Mouse (Mus musculus): Measurements from ENCODE around the gene Hsf4. TPM values are rescaled to one million over a fixed set of nuclear protein-coding genes. Genes with fewer than 3 reads are reported as not detected.
"Not testable (repeated sequence)": the region's sequence is repeated elsewhere in the genome, so short reads cannot be mapped to it uniquely, and the experiment has no call there.

Hsf4 gene
- 10 to 100 TPM; 17.2 to 17.5 TPM for total RNA-seq (2021)
- long read RNA-seq, experiment 1, transcript Hsf4-201 (13 exons, 1,739 nt), result major isoform, 14 of 19 reads
- long read RNA-seq, experiment 1, partial matches to known transcripts, result 0 of 19 reads
- long read RNA-seq, experiment 1, other reads (novel, unspliced or antisense), result 5 of 19 reads
- long read RNA-seq, experiment 2, transcript Hsf4-201 (13 exons, 1,739 nt), result major isoform, 12 of 25 reads
- long read RNA-seq, experiment 2, partial matches to known transcripts, result 1 of 25 reads
- long read RNA-seq, experiment 2, other reads (novel, unspliced or antisense), result 10 of 25 reads

- intact Hi-C loops (cut with DNase I), result no loop called here
- no peak for TF ChIP-seq CTCF (IDR thresholded peaks at IDR 0.05)
- DNase-seq (ENCODE audit: extremely low spot score in 1 of 2, low spot score in 2 of 2), result peak; percentile 65 to 67
- peak within 1 kb of the TSS; percentile 61 for H3K4me3 ChIP-seq
- peak within 1 kb of the TSS; percentile 92 for H3K27ac ChIP-seq
Observed at GRCm38 (mm10) chr8:105269461-105269947, at the start of gene Hsf4. Gene Hsf4, plus strand, starts transcription at chr8:105269801.

GRCm38 (mm10) chr8:105223850-105224249 is 45.8 kb upstream of the Hsf4 start:
- intact Hi-C loops (cut with DNase I), result loop anchor here (5.0 kb wide), 1 partner anchor 52 kb away; the partner anchor contains the start of gene Cbfb
- Histone ChIP-seq H3K27ac (peak overlapping the region; percentile 71; the same call in 1 of the 2 replicates), H3K4me3 (no peak overlapping the region)
- TF ChIP-seq CTCF (IDR thresholded peaks at IDR 0.05), result no peak
- DNase-seq (ENCODE audit: extremely low spot score in 1 of 2, low spot score in 2 of 2), result no peak

GRCm38 (mm10) chr8:105224413-105225271 is 45.0 kb upstream of the Hsf4 start, which contains the start of gene D230025D16Rik:
Gene D230025D16Rik, plus strand, starts transcription at chr8:105225145.
- Histone ChIP-seq H3K4me3 (peak within 1 kb of the TSS; percentile 93), H3K27ac (peak within 1 kb of the TSS; percentile 83)
- DNase-seq (ENCODE audit: extremely low spot score in 1 of 2, low spot score in 2 of 2), result peak; percentile 94 to 95
- intact Hi-C loops (cut with DNase I), result loop anchor here (5.0 kb wide), 1 partner anchor 52 kb away; the partner anchor contains the start of gene Cbfb
- TF ChIP-seq CTCF (IDR thresholded peaks at IDR 0.05), result no peak

- intact Hi-C loops (cut with DNase I), result no loop called here
Observed at GRCm38 (mm10) chr8:105225272-105225593, 44.4 kb upstream of the Hsf4 start.

GRCm38 (mm10) chr8:105225917-105226316 is 43.7 kb upstream of the Hsf4 start:
- DNase-seq (ENCODE audit: extremely low spot score in 1 of 2, low spot score in 2 of 2), result no peak
- intact Hi-C loops (cut with DNase I), result no loop called here
- Histone ChIP-seq H3K27ac (no peak overlapping the region), H3K4me3 (peak overlapping the region; percentile 93)
- no peak for TF ChIP-seq CTCF (IDR thresholded peaks at IDR 0.05)

More at GRCm38 (mm10) chr8:105225272-105225593, 44.4 kb upstream of the Hsf4 start:
- Histone ChIP-seq H3K4me3 (peak overlapping the region; percentile 93), H3K27ac (peak overlapping the region; percentile 83)
- DNase-seq (ENCODE audit: extremely low spot score in 1 of 2, low spot score in 2 of 2), result no peak
- TF ChIP-seq CTCF (IDR thresholded peaks at IDR 0.05), result no peak

GRCm38 (mm10) chr8:105231503-105232320 is 37.9 kb upstream of the Hsf4 start:
- no peak for TF ChIP-seq CTCF (IDR thresholded peaks at IDR 0.05)
- no peak overlapping the region for H3K27ac ChIP-seq
- intact Hi-C loops (cut with DNase I), result no loop called here
- no peak overlapping the region for H3K4me3 ChIP-seq
- DNase-seq (ENCODE audit: extremely low spot score in 1 of 2, low spot score in 2 of 2), result no peak

GRCm38 (mm10) chr8:105232321-105232693 is 37.3 kb upstream of the Hsf4 start:
- intact Hi-C loops (cut with DNase I); DNase-seq (ENCODE audit: extremely low spot score in 1 of 2, low spot score in 2 of 2); H3K4me3 ChIP-seq; H3K27ac ChIP-seq: not testable (repeated sequence)

GRCm38 (mm10) chr8:105233126-105233935 is 36.3 kb upstream of the Hsf4 start:
- intact Hi-C loops (cut with DNase I), result no loop called here
- H3K27ac ChIP-seq, result no peak overlapping the region
- TF ChIP-seq CTCF (IDR thresholded peaks at IDR 0.05), result no peak
- no peak for DNase-seq (ENCODE audit: extremely low spot score in 1 of 2, low spot score in 2 of 2)
- H3K4me3 ChIP-seq, result no peak overlapping the region

- H3K27ac ChIP-seq, result no peak overlapping the region
- H3K4me3 ChIP-seq, result no peak overlapping the region
- DNase-seq (ENCODE audit: extremely low spot score in 1 of 2, low spot score in 2 of 2), result no peak
- no peak for TF ChIP-seq CTCF (IDR thresholded peaks at IDR 0.05)
- intact Hi-C loops (cut with DNase I), result no loop called here
Observed at GRCm38 (mm10) chr8:105235206-105235605, 34.4 kb upstream of the Hsf4 start.

GRCm38 (mm10) chr8:105237442-105238142 is 32.0 kb upstream of the Hsf4 start:
- no peak for TF ChIP-seq CTCF (IDR thresholded peaks at IDR 0.05)
- H3K27ac ChIP-seq, result no peak overlapping the region
- no peak for DNase-seq (ENCODE audit: extremely low spot score in 1 of 2, low spot score in 2 of 2)
- no peak overlapping the region for H3K4me3 ChIP-seq
- intact Hi-C loops (cut with DNase I), result no loop called here
